Mouse (Mus musculus) myocyte (in vitro differentiated cells): Measurements from ENCODE around the gene Trmt1. TPM values are rescaled to one million over a fixed set of nuclear protein-coding genes. Genes with fewer than 3 reads are reported as not detected.
A peak's percentile ranks its signal among the peaks of the same experiment; 100 is the strongest.

ENCODE experiments used
- H3K27me3 ChIP-seq: one replicate; pipeline ENCODE4 v1.6.1; 2011; ENCODE audit not compliant: control insufficient read depth, insufficient read depth, insufficient read length
- H3K36me3 ChIP-seq: one replicate; pipeline ENCODE4 v1.6.1; 2011; ENCODE audit not compliant: control insufficient read depth, insufficient read depth
- H3K4me2 ChIP-seq: one replicate; pipeline ENCODE4 v1.6.1; 2011; ENCODE audit warnings: low read depth, control low read depth
- H3K4me3 ChIP-seq: one replicate; pipeline ENCODE4 v1.5.1; 2011; ENCODE audit warnings: mild to moderate bottlenecking, control low read depth, moderate library complexity
- H3K79me2 ChIP-seq: one replicate; pipeline ENCODE4 v1.6.1; 2011; ENCODE audit not compliant: control insufficient read depth, insufficient read depth
- H3ac ChIP-seq: one replicate; pipeline ENCODE4 v1.6.1; 2011; ENCODE audit not compliant: control insufficient read depth, insufficient read length
- CEBPB ChIP-seq: IDR thresholded peaks from 2 replicates; pipeline ENCODE4 v1.6.1; 2011; ENCODE audit warnings: mild to moderate bottlenecking, moderate library complexity; ENCODE audit not compliant: poor library complexity, insufficient read depth, severe bottlenecking
- E2F4 ChIP-seq: IDR thresholded peaks from one replicate; pipeline ENCODE4 v1.6.1; 2011; ENCODE audit warnings: mild to moderate bottlenecking, control low read depth, moderate library complexity; ENCODE audit not compliant: insufficient read depth
- MAX ChIP-seq: IDR thresholded peaks from one replicate; pipeline ENCODE4 v1.6.1; 2011; ENCODE audit warnings: low read depth, mild to moderate bottlenecking, control low read depth
- MYOD1 ChIP-seq, 3 experiments: IDR thresholded peaks; one replicate each; pipeline ENCODE4 v1.6.1; 2011; ENCODE audit warnings: control low read depth in 2 of 3, low read depth in 2 of 3, mild to moderate bottlenecking in 2 of 3, moderate library complexity in 1 of 3; ENCODE audit not compliant: insufficient read length in 2 of 3, control insufficient read depth in 1 of 3
- MYOG ChIP-seq, 3 experiments: IDR thresholded peaks; one replicate each; pipeline ENCODE4 v1.6.1; 2011; ENCODE audit warnings: control low read depth in 2 of 3, low read depth in 2 of 3, mild to moderate bottlenecking in 2 of 3; ENCODE audit not compliant: insufficient read length in 2 of 3, control insufficient read depth in 1 of 3, insufficient read depth in 1 of 3
- POLR2A ChIP-seq: IDR thresholded peaks from one replicate; pipeline ENCODE4 v1.6.1; 2011; ENCODE audit warnings: low read depth, mild to moderate bottlenecking, control low read depth, moderate library complexity; ENCODE audit not compliant: insufficient read length
- POLR2AphosphoS2 ChIP-seq: IDR thresholded peaks from one replicate; pipeline ENCODE4 v1.6.1; 2011; ENCODE audit warnings: low read depth, control low read depth; ENCODE audit not compliant: insufficient read length
- REST ChIP-seq: IDR thresholded peaks from one replicate; pipeline ENCODE4 v1.6.1; 2011; ENCODE audit warnings: mild to moderate bottlenecking, control low read depth, moderate library complexity; ENCODE audit not compliant: insufficient read depth, insufficient read length
- SRF ChIP-seq: IDR thresholded peaks from one replicate; pipeline ENCODE4 v1.6.1; 2011; ENCODE audit warnings: low read depth; ENCODE audit not compliant: control insufficient read depth, insufficient read length
- TCF12 ChIP-seq: IDR thresholded peaks from one replicate; pipeline ENCODE4 v1.6.1; 2011; ENCODE audit warnings: mild to moderate bottlenecking, control low read depth; ENCODE audit not compliant: poor library complexity, insufficient read depth, severe bottlenecking
- TCF3 ChIP-seq: IDR thresholded peaks from one replicate; pipeline ENCODE4 v1.6.1; 2011; ENCODE audit warnings: low read depth, control low read depth; ENCODE audit not compliant: insufficient read length
- USF1 ChIP-seq: IDR thresholded peaks from one replicate; pipeline ENCODE4 v1.6.1; 2011; ENCODE audit warnings: low read depth, mild to moderate bottlenecking, control low read depth, moderate library complexity
- polyA plus RNA-seq: library from polyadenylated mRNA; unstranded; fragments of >200 nt; fragmentation: generic; extraction: Trizol; gene quantifications from one replicate; pipeline ENCODE4 v1.2.1, GENCODE M21; 2012; ENCODE audit warnings: missing spikeins

Trmt1 gene
- polyA plus RNA-seq, 1 experiment, result 94.4 TPM

- no peak overlapping the region for H3K4me3 ChIP-seq
- H3ac ChIP-seq, result no peak overlapping the region
- no peaks in the 10 kb centered on the region for H3K36me3 ChIP-seq
- no peak overlapping the region for H3K4me2 ChIP-seq
- peaks cover 26% of the 10 kb centered on the region for H3K79me2 ChIP-seq
- no peaks in the 10 kb centered on the region for H3K27me3 ChIP-seq
- TF ChIP-seq MYOG (IDR thresholded peaks at IDR 0.05; ENCODE audit: control insufficient read depth in 1 of 3, insufficient read depth in 1 of 3, insufficient read length in 2 of 3, low read depth in 2 of 3) (no peak), E2F4 (no peak), SRF (no peak), POLR2A (no peak), POLR2AphosphoS2 (no peak), MYOD1 (IDR thresholded peaks at IDR 0.05; ENCODE audit: control insufficient read depth in 1 of 3, insufficient read length in 2 of 3, low read depth in 2 of 3) (no peak), MAX (no peak), USF1 (no peak), TCF12 (no peak), CEBPB (no peak), TCF3 (no peak), REST (no peak)
Measured at GRCm38 (mm10) chr8:84738266-84738665, 52.2 kb downstream of the Trmt1 start.

- Histone ChIP-seq H3K79me2 (peaks cover 23% of the 10 kb centered on the region), H3K4me3 (no peak overlapping the region), H3ac (no peak overlapping the region), H3K27me3 (no peaks in the 10 kb centered on the region), H3K36me3 (no peaks in the 10 kb centered on the region), H3K4me2 (no peak overlapping the region)
- TF ChIP-seq REST, result no peak
- no peak for TF ChIP-seq POLR2A
- no peak for TF ChIP-seq POLR2AphosphoS2
- TF ChIP-seq MYOD1 (IDR thresholded peaks at IDR 0.05; ENCODE audit: control insufficient read depth in 1 of 3, insufficient read length in 2 of 3, low read depth in 2 of 3), result no peak
- no peak for TF ChIP-seq MAX
- no peak for TF ChIP-seq MYOG (IDR thresholded peaks at IDR 0.05; ENCODE audit: control insufficient read depth in 1 of 3, insufficient read depth in 1 of 3, insufficient read length in 2 of 3, low read depth in 2 of 3)
- TF ChIP-seq CEBPB, result no peak
- no peak for TF ChIP-seq E2F4
- TF ChIP-seq USF1, result no peak
Measured at GRCm38 (mm10) chr8:84738715-84739400, 52.8 kb downstream of the Trmt1 start.

DNA sequence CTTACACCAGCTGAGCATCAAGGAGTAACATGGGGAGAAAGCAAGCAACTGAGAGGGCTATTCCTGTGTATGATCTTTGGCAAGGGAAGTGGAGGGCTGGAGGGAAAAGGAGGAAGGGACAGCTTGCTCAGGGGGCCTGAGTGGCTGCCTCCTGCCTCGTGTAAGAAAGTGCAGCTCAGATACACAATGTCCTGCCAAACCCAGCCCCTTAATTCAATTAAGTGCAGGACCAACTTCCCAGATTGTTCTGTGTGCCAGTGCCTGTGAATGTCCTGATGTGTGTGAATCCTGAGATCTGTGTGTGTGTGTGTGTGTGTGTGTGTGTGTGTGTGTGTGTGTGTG, 53.3 kb downstream of the Trmt1 start:
- Histone ChIP-seq H3K79me2 (peaks cover 19% of the 10 kb centered on the region), H3K27me3 (no peaks in the 10 kb centered on the region), H3ac (no peak overlapping the region), H3K4me3 (no peak overlapping the region), H3K4me2 (no peak overlapping the region), H3K36me3 (no peaks in the 10 kb centered on the region)
- TF ChIP-seq TCF12 (no peak), REST (no peak), E2F4 (no peak), TCF3 (no peak), USF1 (no peak), POLR2A (no peak), MYOG (IDR thresholded peaks at IDR 0.05; ENCODE audit: control insufficient read depth in 1 of 3, insufficient read depth in 1 of 3, insufficient read length in 2 of 3, low read depth in 2 of 3) (no peak), MAX (no peak), CEBPB (no peak), MYOD1 (IDR thresholded peaks at IDR 0.05; ENCODE audit: control insufficient read depth in 1 of 3, insufficient read length in 2 of 3, low read depth in 2 of 3) (no peak), POLR2AphosphoS2 (no peak), SRF (no peak)

- TF ChIP-seq CEBPB, result no peak
- no peak for TF ChIP-seq MYOG (IDR thresholded peaks at IDR 0.05; ENCODE audit: control insufficient read depth in 1 of 3, insufficient read depth in 1 of 3, insufficient read length in 2 of 3, low read depth in 2 of 3)
- no peak for TF ChIP-seq POLR2AphosphoS2
- no peak for TF ChIP-seq MYOD1 (IDR thresholded peaks at IDR 0.05; ENCODE audit: control insufficient read depth in 1 of 3, insufficient read length in 2 of 3, low read depth in 2 of 3)
- no peak for TF ChIP-seq E2F4
- no peak for TF ChIP-seq REST
- no peak for TF ChIP-seq MAX
- no peak for TF ChIP-seq SRF
- TF ChIP-seq POLR2A, result no peak
- no peak for TF ChIP-seq TCF12
- peak overlapping the region; percentile 15 for H3K4me3 ChIP-seq
- H3ac ChIP-seq, result no peak overlapping the region
- H3K36me3 ChIP-seq, result no peaks in the 10 kb centered on the region
- H3K4me2 ChIP-seq, result peak overlapping the region; percentile 81
- H3K27me3 ChIP-seq, result no peaks in the 10 kb centered on the region
- peaks cover 16% of the 10 kb centered on the region for H3K79me2 ChIP-seq
Measured at GRCm38 (mm10) chr8:84740895-84741843, 55.1 kb downstream of the Trmt1 start.
